Mouse (Mus musculus) liver, postnatal 0 days (tissue): ENCODE results near the gene Gm10283. TPM values are rescaled to one million over a fixed set of nuclear protein-coding genes. Genes with fewer than 3 reads are reported as not detected.

Source experiments
- ATAC-seq: fragments of 200-750 bp; cut with Nextera tagmentation; 2 replicates; pipeline ENCODE4 v1.8.0; 2017; ENCODE audit warnings: mild to moderate bottlenecking, moderate library complexity
- DNase-seq: peaks from one replicate; pipeline ENCODE4 v3.0.0-alpha.2; 2016
- H3K27ac ChIP-seq: fragments of 300-500 bp; sonication (generic); 2 replicates; pipeline ENCODE4 v1.5.1; 2014; ENCODE audit warnings: antibody characterized with exemption, moderate library complexity, mild to moderate bottlenecking, low read depth
- H3K27me3 ChIP-seq: fragments of 300-500 bp; sonication (generic); 2 replicates; pipeline ENCODE4 v1.6.1; 2014; ENCODE audit warnings: low read length, control low read depth, mixed read lengths; ENCODE audit not compliant: insufficient read depth
- H3K36me3 ChIP-seq: fragments of 300-500 bp; sonication (generic); replicated peaks from 2 replicates; pipeline ENCODE4 v1.6.1; 2014; ENCODE audit warnings: mild to moderate bottlenecking, control low read depth, low read length, moderate library complexity, mixed read lengths; ENCODE audit not compliant: insufficient read depth
- H3K4me1 ChIP-seq: fragments of 300-500 bp; sonication (generic); 2 replicates; pipeline ENCODE4 v1.6.1; 2014; ENCODE audit warnings: antibody characterized with exemption, mild to moderate bottlenecking, control low read depth; ENCODE audit not compliant: insufficient read depth
- H3K4me2 ChIP-seq: fragments of 300-500 bp; sonication (generic); 2 replicates; pipeline ENCODE4 v1.6.1; 2014; ENCODE audit warnings: low read depth, mild to moderate bottlenecking, low read length, moderate library complexity, mixed read lengths
- H3K4me3 ChIP-seq: fragments of 300-500 bp; sonication (generic); 2 replicates; pipeline ENCODE4 v1.5.1; 2014; ENCODE audit warnings: low read depth, low read length
- H3K9ac ChIP-seq: fragments of 300-500 bp; sonication (generic); replicated peaks from 2 replicates; pipeline ENCODE4 v1.6.1; 2014; ENCODE audit warnings: mild to moderate bottlenecking, moderate library complexity
- H3K9me3 ChIP-seq: fragments of 300-500 bp; sonication (generic); 2 replicates; pipeline ENCODE4 v1.6.1; 2016; ENCODE audit warnings: mild to moderate bottlenecking, control low read depth, low read length, mixed read lengths
- CTCF ChIP-seq: sonication (generic); IDR thresholded peaks from 2 replicates; pipeline ENCODE4 v1.5.1; 2016; ENCODE audit warnings: antibody characterized with exemption, low read depth
- EP300 ChIP-seq: IDR thresholded peaks from 2 replicates; pipeline ENCODE4 v1.6.1; 2016; ENCODE audit warnings: antibody characterized with exemption, low read depth, mild to moderate bottlenecking
- WGBS: fragments of 180-500 bp; shearing (Covaris S2); extraction: QIAGEN DNeasy Blood & Tissue Kit; methylation state at CpG from one replicate; pipeline ENCODE4 v1.1.7; 2014; ENCODE audit not compliant: insufficient replicate concordance; 5-methylcytosine and 5-hydroxymethylcytosine counted together
- polyA plus RNA-seq: library from polyadenylated mRNA; unstranded; fragments of >200 nt; fragmentation: Nextera tagmentation; extraction: Ambion mirVana; gene quantifications from 2 replicates; pipeline ENCODE4 v1.2.1, GENCODE M21; 2015

Gene Gm10283
- polyA plus RNA-seq, 1 experiment from 2014 or later = not detected

DNA sequence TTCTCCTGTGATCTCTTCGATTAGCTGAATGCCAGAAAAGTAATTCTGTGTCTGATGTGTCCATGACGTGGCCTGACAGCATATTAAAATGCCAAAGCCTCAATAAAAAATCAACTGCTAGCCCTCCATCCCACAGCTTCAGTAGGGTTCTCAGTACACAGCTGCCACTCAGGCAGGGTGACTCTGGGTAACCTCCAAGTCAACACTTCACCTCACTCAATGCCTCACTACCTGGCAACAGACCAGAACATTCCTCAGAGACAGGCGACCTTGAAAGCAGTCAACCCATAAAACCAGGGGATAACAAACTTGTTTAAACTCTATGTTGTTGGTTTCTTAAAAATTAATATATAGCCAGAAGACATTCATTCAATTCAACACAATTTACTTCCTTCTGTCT, 10.5 kb downstream of the Gm10283 start:
- no peak for TF ChIP-seq CTCF
- TF ChIP-seq EP300 = no peak
- ATAC-seq = no peak
- Histone ChIP-seq H3K4me1 (no peaks in the 10 kb centered on the region), H3K9ac (no peak overlapping the region), H3K9me3 (no peaks in the 10 kb centered on the region), H3K4me2 (no peak overlapping the region), H3K4me3 (no peak overlapping the region), H3K27me3 (no peaks in the 10 kb centered on the region), H3K36me3 (no peaks in the 10 kb centered on the region), H3K27ac (no peak overlapping the region)
- DNase-seq = no peak
- 45% methylated on average over 3 of the region's 3 CpGs for WGBS

- Histone ChIP-seq H3K36me3 (no peaks in the 10 kb centered on the region), H3K4me1 (no peaks in the 10 kb centered on the region), H3K9me3 (no peaks in the 10 kb centered on the region), H3K4me3 (no peak overlapping the region), H3K9ac (no peak overlapping the region), H3K4me2 (no peak overlapping the region), H3K27me3 (no peaks in the 10 kb centered on the region), H3K27ac (no peak overlapping the region)
- ATAC-seq (no peak), DNase-seq (no peak)
- WGBS = 77% methylated on average over 2 of the region's 2 CpGs
- TF ChIP-seq CTCF (no peak), EP300 (no peak)
These were observed 11.1 kb downstream of the Gm10283 start for GRCm38 (mm10) chr8:60491871-60492270.

DNA sequence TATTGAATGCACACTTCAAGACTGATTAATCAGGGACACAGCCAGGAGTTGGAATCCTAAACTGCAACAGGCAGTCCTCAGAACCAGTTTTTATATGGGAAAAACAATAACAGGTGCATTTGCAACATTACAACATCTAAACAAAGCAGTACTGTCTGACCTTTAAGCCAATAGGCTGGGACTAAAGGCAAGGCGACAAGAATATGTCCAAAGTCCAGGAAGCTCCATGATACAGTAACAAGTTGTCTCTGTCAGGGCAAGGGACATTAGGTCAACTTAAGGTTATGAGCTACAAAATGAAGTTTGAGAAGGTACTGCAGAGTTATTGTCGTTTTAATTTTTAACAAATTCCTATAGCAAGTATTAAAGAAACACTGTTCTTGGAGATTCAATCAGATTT, 12.9 kb downstream of the Gm10283 start:
- Histone ChIP-seq H3K4me2 (no peak overlapping the region), H3K4me1 (no peaks in the 10 kb centered on the region), H3K27ac (no peak overlapping the region), H3K9ac (no peak overlapping the region), H3K4me3 (no peak overlapping the region), H3K27me3 (no peaks in the 10 kb centered on the region), H3K36me3 (no peaks in the 10 kb centered on the region), H3K9me3 (no peaks in the 10 kb centered on the region)
- WGBS = 70% methylated on average over 2 of the region's 2 CpGs
- TF ChIP-seq EP300 (no peak), CTCF (no peak)
- ATAC-seq (no peak), DNase-seq (no peak)

GRCm38 (mm10) chr8:60466686-60467335, 36.2 kb downstream of the Gm10283 start:
- H3K4me3 ChIP-seq = no peak overlapping the region
- no peaks in the 10 kb centered on the region for H3K36me3 ChIP-seq
- no peaks in the 10 kb centered on the region for H3K4me1 ChIP-seq
- no peaks in the 10 kb centered on the region for H3K9me3 ChIP-seq
- H3K4me2 ChIP-seq = no peak overlapping the region
- DNase-seq (peak; percentile 65), ATAC-seq (no peak)
- TF ChIP-seq EP300 = no peak
- TF ChIP-seq CTCF = peak; percentile 80
- H3K9ac ChIP-seq = no peak overlapping the region
- H3K27me3 ChIP-seq = no peaks in the 10 kb centered on the region
- no peak overlapping the region for H3K27ac ChIP-seq
- WGBS = 37% methylated on average over 15 of the region's 15 CpGs

DNA sequence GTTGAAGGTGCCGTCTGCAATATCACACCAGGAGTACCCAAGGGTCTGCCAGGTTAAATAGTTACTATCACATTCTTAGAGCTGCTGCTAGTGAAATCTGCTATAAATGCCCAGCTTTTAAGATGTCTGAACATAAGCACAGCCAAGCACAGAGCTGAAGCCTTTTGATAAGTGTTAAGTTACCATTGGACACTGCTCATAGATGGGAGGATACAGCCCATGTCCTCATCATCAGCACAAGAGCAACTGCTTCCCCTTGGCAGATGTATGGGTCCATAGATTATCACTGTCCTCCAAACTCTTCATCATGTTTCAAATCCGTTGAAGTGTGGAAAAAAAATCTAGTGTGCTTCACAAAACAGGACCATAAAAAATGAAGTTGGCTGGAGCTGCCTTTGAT, 53.7 kb downstream of the Gm10283 start:
- H3K27ac ChIP-seq = no peak overlapping the region
- H3K27me3 ChIP-seq = no peaks in the 10 kb centered on the region
- no peak for TF ChIP-seq EP300
- TF ChIP-seq CTCF = no peak
- 63% methylated on average over 2 of the region's 2 CpGs for WGBS
- ATAC-seq = no peak
- H3K4me2 ChIP-seq = no peak overlapping the region
- no peaks in the 10 kb centered on the region for H3K36me3 ChIP-seq
- DNase-seq = no peak
- no peak overlapping the region for H3K4me3 ChIP-seq
- H3K9ac ChIP-seq = no peak overlapping the region
- no peaks in the 10 kb centered on the region for H3K9me3 ChIP-seq
- H3K4me1 ChIP-seq = no peaks in the 10 kb centered on the region

- H3K9ac ChIP-seq = no peak overlapping the region
- no peak for DNase-seq
- TF ChIP-seq CTCF (no peak), EP300 (no peak)
- no peak overlapping the region for H3K4me3 ChIP-seq
- no peaks in the 10 kb centered on the region for H3K9me3 ChIP-seq
- H3K27me3 ChIP-seq = no peaks in the 10 kb centered on the region
- 71% methylated on average over 6 of the region's 6 CpGs for WGBS
- H3K4me2 ChIP-seq = no peak overlapping the region
- no peak for ATAC-seq
- no peaks in the 10 kb centered on the region for H3K36me3 ChIP-seq
- H3K27ac ChIP-seq = no peak overlapping the region
- no peaks in the 10 kb centered on the region for H3K4me1 ChIP-seq
These were observed 58.0 kb downstream of the Gm10283 start for GRCm38 (mm10) chr8:60444989-60445388.
